Mouse (Mus musculus): ENCODE data around the gene Plp1.

GRCm38 (mm10) chrX:136779262-136779661, 43.2 kb upstream of the Plp1 start:
- TF ChIP-seq CTCF (IDR thresholded peaks at IDR 0.05; ENCODE audit: extremely low read depth, insufficient read depth, insufficient read length, insufficient replicate concordance) (no peak), POLR2A (IDR thresholded peaks at IDR 0.05; ENCODE audit: low read depth, low read length) (no peak)
